Mouse (Mus musculus) liver, embryonic 11.5 days (tissue): Measurements from ENCODE around the gene H2-K1. TPM values are rescaled to one million over a fixed set of nuclear protein-coding genes. Genes with fewer than 3 reads are reported as not detected.

ENCODE experiments used
- ATAC-seq: fragments of 200-750 bp; cut with Nextera tagmentation; replicated peaks from 2 replicates; pipeline ENCODE4 v1.8.0; 2017; ENCODE audit warnings: moderate number of reproducible peaks, mild to moderate bottlenecking, moderate TSS enrichment, moderate library complexity; ENCODE audit not compliant: low FRiP score
- DNase-seq: peaks from one replicate; pipeline ENCODE4 v3.0.0-alpha.2; 2017; ENCODE audit warnings: low spot score
- H3K27ac ChIP-seq: fragments of 300-500 bp; sonication (generic); 2 replicates; pipeline ENCODE4 v1.5.1; 2014; ENCODE audit warnings: mild to moderate bottlenecking, low read depth, low read length, control low read depth
- H3K27me3 ChIP-seq: fragments of 300-500 bp; sonication (generic); replicated peaks from 2 replicates; pipeline ENCODE4 v1.6.1; 2014; ENCODE audit warnings: low read length, mixed read lengths; ENCODE audit not compliant: control insufficient read depth, insufficient read depth
- H3K36me3 ChIP-seq: fragments of 300-500 bp; sonication (generic); 2 replicates; pipeline ENCODE4 v1.6.1; 2014; ENCODE audit warnings: mild to moderate bottlenecking, low read length, moderate library complexity, mixed read lengths; ENCODE audit not compliant: control insufficient read depth, insufficient read depth
- H3K4me1 ChIP-seq: fragments of 300-500 bp; sonication (generic); replicated peaks from 2 replicates; pipeline ENCODE4 v1.6.1; 2014; ENCODE audit warnings: low read length, mixed read lengths; ENCODE audit not compliant: control insufficient read depth, insufficient read depth
- H3K4me2 ChIP-seq: fragments of 300-500 bp; sonication (generic); 2 replicates; pipeline ENCODE4 v1.6.1; 2014; ENCODE audit warnings: mild to moderate bottlenecking, control low read depth, moderate library complexity
- H3K4me3 ChIP-seq: fragments of 300-500 bp; sonication (generic); 2 replicates; pipeline ENCODE4 v1.5.1; 2014; ENCODE audit warnings: low read depth, low read length, control low read depth
- H3K9ac ChIP-seq: fragments of 300-500 bp; sonication (generic); 2 replicates; pipeline ENCODE4 v1.6.1; 2014; ENCODE audit warnings: low read depth, low read length, control low read depth
- H3K9me3 ChIP-seq: fragments of 300-500 bp; sonication (generic); 2 replicates; pipeline ENCODE4 v1.6.1; 2016; ENCODE audit warnings: low read length, inconsistent platforms, mixed read lengths; ENCODE audit not compliant: control insufficient read depth
- WGBS: fragments of 180-500 bp; shearing (Covaris S2); extraction: QIAGEN DNeasy Blood & Tissue Kit; methylation state at CpG from one replicate; pipeline ENCODE4 v1.1.7; 2014; 5-methylcytosine and 5-hydroxymethylcytosine counted together
- polyA plus RNA-seq: library from polyadenylated mRNA; unstranded; fragments of >200 nt; fragmentation: Nextera tagmentation; extraction: Ambion mirVana; gene quantifications from 2 replicates; pipeline ENCODE4 v1.2.1, GENCODE M21; 2014

The H2-K1 gene
- polyA plus RNA-seq, 1 experiment from 2014 or later = 82.7 TPM

DNA sequence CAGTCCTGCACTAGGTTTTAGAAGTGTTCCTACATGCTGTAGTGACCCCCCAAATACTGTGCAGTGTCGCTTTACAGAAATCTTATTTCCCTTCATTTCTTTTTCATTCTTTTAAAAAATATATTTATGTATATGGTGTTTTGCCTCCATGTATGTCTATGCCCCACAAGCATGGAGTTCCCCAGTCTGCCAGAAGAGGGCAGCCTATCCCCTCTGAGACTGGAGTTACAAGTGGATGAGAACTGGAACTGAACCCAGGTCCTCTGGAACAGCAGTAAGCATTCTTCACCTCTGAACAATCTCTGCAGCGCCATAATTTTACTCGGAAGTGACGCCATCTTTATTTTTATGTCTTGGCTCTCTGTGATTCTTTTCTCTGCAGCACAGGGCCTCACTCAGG is 30.8 kb downstream of the H2-K1 start:
- H3K4me3 ChIP-seq = no peak overlapping the region
- H3K4me1 ChIP-seq = no peaks in the 10 kb centered on the region
- DNase-seq (no peak), ATAC-seq (no peak)
- H3K27me3 ChIP-seq = no peaks in the 10 kb centered on the region
- H3K36me3 ChIP-seq = peaks cover 5% of the 10 kb centered on the region; the same call in 1 of the 2 replicates
- no peak overlapping the region for H3K4me2 ChIP-seq
- H3K9me3 ChIP-seq = no peaks in the 10 kb centered on the region
- no peak overlapping the region for H3K9ac ChIP-seq
- WGBS = 68% methylated on average over 4 of the region's 4 CpGs
- no peak overlapping the region for H3K27ac ChIP-seq

DNA sequence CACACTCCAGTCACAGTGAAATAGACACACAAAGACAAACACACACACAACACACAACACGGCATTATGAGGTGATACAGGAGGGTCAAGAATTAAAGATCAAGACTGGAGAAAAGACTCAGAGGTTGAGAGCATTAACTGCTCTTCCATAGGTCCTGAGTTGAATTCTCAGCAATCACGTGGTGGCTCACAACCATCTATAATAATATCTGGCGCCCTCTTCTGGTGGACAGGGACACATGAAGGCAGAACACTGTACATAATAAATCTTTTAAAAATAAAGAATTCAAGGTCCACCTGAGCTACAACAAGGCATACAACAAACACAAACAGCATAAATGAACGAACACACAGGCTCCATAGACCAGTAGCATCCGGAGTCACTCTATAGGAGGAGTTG is 31.2 kb downstream of the H2-K1 start:
- no peak overlapping the region for H3K4me3 ChIP-seq
- no peaks in the 10 kb centered on the region for H3K27me3 ChIP-seq
- DNase-seq (no peak), ATAC-seq (peak; percentile 69)
- H3K4me1 ChIP-seq = no peaks in the 10 kb centered on the region
- peaks cover 6% of the 10 kb centered on the region; the same call in 1 of the 2 replicates for H3K36me3 ChIP-seq
- H3K9ac ChIP-seq = no peak overlapping the region
- 29% methylated on average over 5 of the region's 5 CpGs for WGBS
- H3K4me2 ChIP-seq = peak overlapping the region; percentile 28
- no peaks in the 10 kb centered on the region for H3K9me3 ChIP-seq
- H3K27ac ChIP-seq = no peak overlapping the region

DNA sequence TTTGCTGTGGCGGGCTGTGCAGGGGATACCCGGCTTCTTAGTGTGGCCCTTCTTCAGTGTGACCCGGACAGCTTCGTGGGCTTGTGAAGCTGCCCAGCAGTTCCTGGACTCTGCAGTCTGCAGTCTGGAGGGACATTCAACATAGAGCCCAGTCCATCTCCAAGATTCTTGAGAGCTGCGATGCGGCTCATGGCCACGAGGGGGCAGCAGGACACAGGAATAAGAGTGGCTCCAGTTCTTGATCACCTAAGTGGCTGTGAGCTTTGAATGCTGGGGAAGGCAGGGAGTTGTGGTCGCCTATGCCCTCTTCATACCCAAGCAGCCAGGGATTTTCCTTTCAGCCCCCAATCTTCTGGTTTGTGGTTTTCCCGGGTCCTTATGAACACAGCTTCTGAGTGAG is 31.7 kb downstream of the H2-K1 start:
- peak; percentile 78 for DNase-seq
- Histone ChIP-seq H3K4me3 (no peak overlapping the region), H3K4me2 (peak overlapping the region; percentile 28), H3K4me1 (no peaks in the 10 kb centered on the region), H3K9ac (no peak overlapping the region), H3K27ac (no peak overlapping the region), H3K9me3 (no peaks in the 10 kb centered on the region), H3K36me3 (peaks cover 9% of the 10 kb centered on the region; the same call in 1 of the 2 replicates), H3K27me3 (no peaks in the 10 kb centered on the region)
- whole genome bisulfite sequencing = 2% methylated on average over 9 of the region's 9 CpGs
- peak; percentile 70 for ATAC-seq

DNA sequence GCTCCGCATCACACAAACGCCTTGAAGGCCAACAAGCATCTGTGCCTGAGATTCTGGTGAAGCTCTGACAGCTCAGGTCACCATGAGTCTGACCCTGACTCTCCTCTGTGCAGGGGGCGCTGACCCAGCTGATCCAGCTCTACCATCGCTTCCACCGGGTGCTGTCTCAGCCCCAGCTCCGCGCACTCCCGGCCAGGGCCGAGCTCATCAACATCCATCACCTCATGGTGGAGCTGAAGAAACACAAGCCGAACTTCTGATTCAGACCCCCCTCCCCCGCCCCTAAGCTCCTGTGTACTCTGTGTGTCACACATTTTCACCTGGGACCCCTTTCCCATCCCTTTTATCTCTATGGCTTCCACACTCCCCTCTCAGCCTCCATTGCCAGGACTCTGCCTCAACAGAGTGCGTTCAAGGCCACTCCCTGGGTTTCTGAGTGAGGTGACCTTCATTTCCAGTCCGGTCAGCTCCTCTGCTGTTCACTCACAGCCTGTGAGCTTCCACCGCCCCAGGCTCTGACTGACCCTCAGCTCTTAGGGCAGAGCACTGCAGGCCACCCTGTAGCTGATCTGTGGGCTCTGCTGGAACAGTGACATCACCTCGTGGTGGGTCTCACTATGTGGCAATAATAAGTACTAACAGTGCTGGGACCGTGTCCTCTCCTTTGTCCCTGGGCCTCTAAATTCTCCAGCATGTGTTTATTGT is 34.1 kb downstream of the H2-K1 start:
- no peak overlapping the region for H3K4me2 ChIP-seq
- WGBS = 87% methylated on average over 16 of the region's 16 CpGs
- no peaks in the 10 kb centered on the region for H3K4me1 ChIP-seq
- H3K27me3 ChIP-seq = no peaks in the 10 kb centered on the region
- ATAC-seq (no peak), DNase-seq (no peak)
- H3K9ac ChIP-seq = no peak overlapping the region
- H3K27ac ChIP-seq = no peak overlapping the region
- H3K4me3 ChIP-seq = no peak overlapping the region
- no peaks in the 10 kb centered on the region for H3K9me3 ChIP-seq
- peaks cover 19% of the 10 kb centered on the region; the same call in 1 of the 2 replicates for H3K36me3 ChIP-seq

DNA sequence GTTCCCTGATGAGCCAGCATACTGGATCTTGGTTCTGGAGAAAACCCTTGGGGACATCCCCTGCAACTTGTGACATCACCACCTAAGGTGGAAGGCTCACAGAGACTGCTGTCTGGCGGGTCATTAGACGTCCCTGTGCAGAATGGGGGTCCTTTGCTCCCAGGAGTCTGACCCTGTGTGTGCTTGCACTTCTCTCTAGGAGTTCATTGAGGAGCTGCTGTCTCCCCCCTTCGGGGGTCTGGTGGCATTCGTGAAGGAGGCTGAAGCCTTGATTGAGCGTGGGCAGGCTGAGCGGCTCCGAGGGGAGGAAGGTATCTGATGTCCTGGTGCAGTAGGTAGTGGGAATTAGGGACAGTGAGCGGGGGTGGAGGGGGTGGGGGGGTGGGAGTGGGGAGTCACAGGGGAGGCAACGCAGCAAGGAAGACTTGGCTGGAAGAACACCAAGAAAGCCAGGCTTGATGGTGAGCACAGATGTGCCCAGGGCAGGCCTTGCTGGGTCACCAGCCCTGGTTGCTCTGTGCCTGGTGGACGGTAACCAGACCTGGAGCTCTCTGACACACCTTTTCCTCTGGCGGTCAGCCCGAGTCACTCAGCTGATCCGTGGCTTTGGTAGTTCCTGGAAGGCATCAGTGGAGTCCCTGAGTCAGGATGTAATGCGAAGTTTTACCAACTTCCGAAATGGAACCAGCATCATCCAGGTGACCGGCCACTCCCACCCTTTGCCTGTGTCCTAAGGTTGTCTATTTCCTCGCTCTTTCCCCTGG is 34.9 kb downstream of the H2-K1 start:
- no peaks in the 10 kb centered on the region for H3K9me3 ChIP-seq
- H3K9ac ChIP-seq = no peak overlapping the region
- 90% methylated on average over 17 of the region's 17 CpGs for WGBS
- H3K4me3 ChIP-seq = no peak overlapping the region
- H3K27ac ChIP-seq = no peak overlapping the region
- H3K4me1 ChIP-seq = no peaks in the 10 kb centered on the region
- ATAC-seq = no peak
- H3K4me2 ChIP-seq = no peak overlapping the region
- peaks cover 24% of the 10 kb centered on the region; the same call in 1 of the 2 replicates for H3K36me3 ChIP-seq
- no peak for DNase-seq
- H3K27me3 ChIP-seq = no peaks in the 10 kb centered on the region

DNA sequence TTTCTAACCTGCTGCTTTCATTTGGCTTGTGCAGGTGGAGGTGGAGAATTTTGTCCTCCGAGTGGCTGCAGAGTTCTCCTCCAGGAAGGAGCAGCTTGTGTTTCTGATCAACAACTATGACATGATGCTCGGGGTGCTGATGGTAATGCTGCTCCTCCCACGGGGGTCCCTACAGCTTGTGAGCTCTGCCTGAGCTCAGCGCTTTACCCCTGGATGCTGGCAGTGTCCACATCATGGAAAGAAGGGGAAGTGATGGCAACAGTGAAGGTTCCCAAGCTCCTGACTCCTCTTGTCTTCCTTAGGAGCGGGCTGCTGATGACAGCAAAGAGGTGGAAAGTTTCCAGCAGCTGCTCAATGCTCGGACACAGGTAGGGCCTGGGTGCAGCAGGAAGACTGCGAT is 37.3 kb downstream of the H2-K1 start:
- no peaks in the 10 kb centered on the region for H3K27me3 ChIP-seq
- H3K9ac ChIP-seq = no peak overlapping the region
- no peaks in the 10 kb centered on the region for H3K4me1 ChIP-seq
- H3K4me2 ChIP-seq = no peak overlapping the region
- peaks cover 41% of the 10 kb centered on the region for H3K36me3 ChIP-seq
- no peak overlapping the region for H3K27ac ChIP-seq
- DNase-seq (no peak), ATAC-seq (no peak)
- H3K4me3 ChIP-seq = no peak overlapping the region
- WGBS = 90% methylated on average over 7 of the region's 7 CpGs
- no peaks in the 10 kb centered on the region for H3K9me3 ChIP-seq

DNA sequence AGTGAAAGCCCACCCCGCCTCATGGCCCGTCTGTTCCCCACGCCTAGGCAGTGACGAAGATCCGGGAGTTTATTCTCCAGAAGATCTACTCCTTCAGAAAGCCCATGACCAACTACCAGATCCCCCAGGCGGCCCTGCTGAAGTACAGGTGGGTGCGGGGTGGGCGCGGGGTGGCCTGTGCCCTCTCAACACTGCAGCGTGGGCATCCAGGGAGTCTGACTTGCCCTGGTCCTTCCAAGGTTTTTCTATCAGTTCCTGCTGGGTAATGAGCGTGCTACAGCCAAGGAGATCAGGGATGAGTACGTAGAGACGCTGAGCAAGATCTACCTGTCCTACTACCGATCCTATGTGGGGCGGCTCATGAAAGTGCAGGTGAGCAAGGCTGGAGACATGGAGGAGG is 40.2 kb downstream of the H2-K1 start:
- no peak overlapping the region for H3K4me3 ChIP-seq
- no peak for ATAC-seq
- no peak overlapping the region for H3K27ac ChIP-seq
- no peaks in the 10 kb centered on the region for H3K27me3 ChIP-seq
- no peak overlapping the region for H3K9ac ChIP-seq
- H3K36me3 ChIP-seq = peaks cover 37% of the 10 kb centered on the region
- WGBS = 91% methylated on average over 15 of the region's 15 CpGs
- H3K9me3 ChIP-seq = no peaks in the 10 kb centered on the region
- no peak overlapping the region for H3K4me2 ChIP-seq
- 0 out of 2 replicates have a peak, but pooled peaks cover 2% of the 10 kb centered on the region for H3K4me1 ChIP-seq
- no peak for DNase-seq

DNA sequence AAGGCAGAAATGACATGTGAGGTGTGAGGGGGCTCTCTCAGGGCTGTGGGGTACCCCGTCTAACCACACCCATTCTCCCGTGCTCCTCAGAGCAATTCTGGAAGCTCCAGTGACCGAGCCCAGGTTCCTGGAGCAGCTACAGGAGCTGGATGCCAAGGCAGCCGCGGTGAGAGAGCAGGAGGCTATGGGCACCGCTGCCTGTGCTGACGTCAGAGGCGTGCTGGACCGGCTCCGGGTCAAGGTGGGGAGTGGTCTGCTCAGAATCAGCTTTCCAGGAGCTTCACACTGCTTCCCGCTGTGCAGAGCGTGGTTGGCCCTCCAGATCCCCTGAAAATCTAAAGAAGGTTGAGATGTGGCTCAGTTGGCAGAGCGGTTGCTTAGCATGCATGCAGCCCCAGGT is 41.0 kb downstream of the H2-K1 start:
- WGBS = 90% methylated on average over 13 of the region's 13 CpGs
- ATAC-seq (no peak), DNase-seq (no peak)
- Histone ChIP-seq H3K9me3 (no peaks in the 10 kb centered on the region), H3K27me3 (no peaks in the 10 kb centered on the region), H3K36me3 (peaks cover 43% of the 10 kb centered on the region), H3K27ac (no peak overlapping the region), H3K4me1 (peaks cover 7% of the 10 kb centered on the region), H3K4me3 (no peak overlapping the region), H3K9ac (no peak overlapping the region), H3K4me2 (no peak overlapping the region)

DNA sequence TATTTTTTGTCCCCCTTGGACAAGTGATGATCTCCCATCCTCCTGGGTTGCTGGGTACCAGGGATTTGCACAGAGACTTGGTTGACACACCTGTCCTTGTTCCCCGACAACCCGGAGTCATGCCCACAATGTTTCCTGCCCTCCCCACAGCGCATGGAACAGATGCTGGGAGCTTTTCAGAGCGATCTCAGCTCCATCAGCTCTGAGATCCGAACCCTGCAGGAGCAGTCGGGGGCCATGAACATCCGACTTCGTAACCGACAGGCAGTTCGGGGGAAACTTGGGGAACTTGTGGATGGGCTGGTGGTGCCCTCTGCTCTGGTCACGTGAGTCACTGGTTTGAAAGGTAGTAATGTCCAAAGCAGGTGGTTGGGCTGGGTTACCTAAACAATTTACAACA is 41.7 kb downstream of the H2-K1 start:
- WGBS = 89% methylated on average over 11 of the region's 11 CpGs

More for the DNA sequence above, 41.7 kb downstream of the H2-K1 start:
- ATAC-seq (no peak), DNase-seq (no peak)
- no peak overlapping the region for H3K4me3 ChIP-seq
- no peak overlapping the region for H3K4me2 ChIP-seq
- H3K4me1 ChIP-seq = peaks cover 14% of the 10 kb centered on the region
- H3K9me3 ChIP-seq = no peaks in the 10 kb centered on the region
- peaks cover 42% of the 10 kb centered on the region for H3K36me3 ChIP-seq
- H3K9ac ChIP-seq = no peak overlapping the region
- no peak overlapping the region for H3K27ac ChIP-seq
- no peaks in the 10 kb centered on the region for H3K27me3 ChIP-seq
